Mouse (Mus musculus): Measurements from ENCODE around the gene Ppp2r1b.

- no peak for TF ChIP-seq POLR2A (IDR thresholded peaks at IDR 0.05; ENCODE audit: low read depth, low read length)
- no peak for TF ChIP-seq CTCF (conservative IDR thresholded peaks at IDR 0.05; ENCODE audit: insufficient read depth, insufficient read length, low read depth, low read length)
These were observed 33.9 kb upstream of the Ppp2r1b start for GRCm38 (mm10) chr9:50811187-50811586.
